Mouse (Mus musculus) ES-E14 (cell line): ENCODE results near the gene Prex1. TPM values are rescaled to one million over a fixed set of nuclear protein-coding genes. Genes with fewer than 3 reads are reported as not detected.
A peak's percentile ranks its signal among the peaks of the same experiment; 100 is the strongest.

Experiments used
- DNase-seq: peaks from one replicate; pipeline ENCODE4 v3.0.0-alpha.2; 2013; ENCODE audit warnings: low read depth, low spot score
- H3K27ac ChIP-seq: 2 replicates; pipeline ENCODE4 v1.5.1; 2012; ENCODE audit warnings: low read depth, mild to moderate bottlenecking, low read length, moderate library complexity, mixed read lengths; ENCODE audit not compliant: poor library complexity, insufficient read depth, severe bottlenecking
- H3K36me3 ChIP-seq: 2 replicates; pipeline ENCODE4 v1.6.1; 2012; ENCODE audit warnings: mild to moderate bottlenecking, low read length, moderate library complexity, mixed read lengths; ENCODE audit not compliant: control insufficient read depth, poor library complexity, insufficient read depth, severe bottlenecking
- H3K4me1 ChIP-seq, 2 experiments: fragments of 150-350 bp in 1 of 2; sonication (generic) in 1 of 2; 2 replicates each; pipeline ENCODE4 v1.6.1; 2012; ENCODE audit warnings: low read length in 2 of 2, mild to moderate bottlenecking in 1 of 2, mixed read lengths in 1 of 2; ENCODE audit not compliant: control insufficient read depth in 2 of 2, insufficient read depth in 2 of 2, poor library complexity in 1 of 2
- H3K4me3 ChIP-seq, 2 experiments: fragments of 150-350 bp in 1 of 2; sonication (generic) in 1 of 2; 2 replicates each; pipeline ENCODE4 v1.5.1; 2012; ENCODE audit warnings: low read length in 2 of 2, low read depth in 1 of 2, mild to moderate bottlenecking in 1 of 2, mixed read lengths in 1 of 2; ENCODE audit not compliant: insufficient read depth in 1 of 2, poor library complexity in 1 of 2, severe bottlenecking in 1 of 2
- H3K9ac ChIP-seq: 2 replicates; pipeline ENCODE4 v1.6.1; 2012; ENCODE audit warnings: low read depth, mild to moderate bottlenecking, low read length, mixed read lengths; ENCODE audit not compliant: poor library complexity, insufficient read depth, severe bottlenecking
- H3K9me3 ChIP-seq: fragments of 150-350 bp; sonication (generic); 2 replicates; pipeline ENCODE4 v1.6.1; 2012; ENCODE audit warnings: low read depth, mild to moderate bottlenecking, low read length; ENCODE audit not compliant: control insufficient read depth, insufficient read depth
- CHD2 ChIP-seq: IDR thresholded peaks from 2 replicates; pipeline ENCODE4 v1.6.1; 2014; ENCODE audit warnings: mild to moderate bottlenecking, low read depth, low read length, inconsistent platforms
- HCFC1 ChIP-seq: IDR thresholded peaks from 2 replicates; pipeline ENCODE4 v1.6.1; 2012; ENCODE audit warnings: low read length, inconsistent platforms, borderline replicate concordance; ENCODE audit not compliant: insufficient read depth
- MAFK ChIP-seq: IDR thresholded peaks from 2 replicates; pipeline ENCODE4 v1.6.1; 2014; ENCODE audit warnings: mild to moderate bottlenecking, low read depth, low read length, inconsistent platforms; ENCODE audit not compliant: insufficient read depth
- ZC3H11A ChIP-seq: IDR thresholded peaks from 2 replicates; pipeline ENCODE4 v1.6.1; 2012; ENCODE audit warnings: low read depth, mild to moderate bottlenecking, inconsistent platforms, low read length, borderline replicate concordance
- ZNF384 ChIP-seq: IDR thresholded peaks from 2 replicates; pipeline ENCODE4 v1.6.1; 2012; ENCODE audit warnings: low read depth, low read length, inconsistent platforms
- in situ Hi-C, 2 experiments: fragments of 600-800 bp; cut with MboI; formaldehyde crosslinking; loops; one replicate each; pipeline ENCODE4 v1.15.1; 2025; ENCODE audit warnings: low sequenced_read_pairs in 2 of 2, inconsistent platforms in 1 of 2; ENCODE audit not compliant: unreplicated experiment in 2 of 2
- total RNA-seq: library from RNA; depleted of rRNA; stranded (reverse); fragments of 300-350 nt; gene quantifications from 2 replicates; pipeline ENCODE4 v1.2.3, GENCODE M21; 2012

Prex1 gene
- total RNA-seq, 1 experiment, result 1.5 TPM

DNA sequence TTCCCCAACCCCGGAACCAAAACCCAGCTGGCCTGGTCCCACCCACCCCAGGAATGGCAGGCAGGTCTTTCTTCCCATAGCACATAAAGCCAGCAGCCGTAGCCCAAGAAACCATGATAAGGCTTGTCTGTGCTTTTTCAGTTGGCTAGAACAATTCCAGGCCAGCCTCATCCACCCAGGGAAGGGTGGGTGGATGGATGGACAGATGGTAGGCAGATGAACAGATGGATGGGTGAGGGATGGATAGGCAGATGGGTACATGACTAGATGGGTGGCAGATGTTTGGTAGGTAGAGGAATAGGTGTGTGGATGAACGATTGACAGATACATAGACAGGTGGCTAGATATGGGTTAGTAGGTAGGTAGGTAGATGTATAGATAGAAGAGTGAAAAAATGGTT, 110.7 kb downstream of the Prex1 start:
- in situ Hi-C loops, result no loop called here
- no peak overlapping the region for H3K4me3 ChIP-seq
- H3K4me1 ChIP-seq, result peaks cover 2 to 12% of the 10 kb centered on the region in 2 experiments; a peak in 2 of 4 replicates
- DNase-seq, result no peak
- TF ChIP-seq MAFK (no peak), ZNF384 (no peak), ZC3H11A (no peak), HCFC1 (no peak), CHD2 (no peak)
- H3K36me3 ChIP-seq, result no peaks in the 10 kb centered on the region
- no peaks in the 10 kb centered on the region for H3K9me3 ChIP-seq
- no peak overlapping the region for H3K9ac ChIP-seq
- H3K27ac ChIP-seq, result no peak overlapping the region

DNA sequence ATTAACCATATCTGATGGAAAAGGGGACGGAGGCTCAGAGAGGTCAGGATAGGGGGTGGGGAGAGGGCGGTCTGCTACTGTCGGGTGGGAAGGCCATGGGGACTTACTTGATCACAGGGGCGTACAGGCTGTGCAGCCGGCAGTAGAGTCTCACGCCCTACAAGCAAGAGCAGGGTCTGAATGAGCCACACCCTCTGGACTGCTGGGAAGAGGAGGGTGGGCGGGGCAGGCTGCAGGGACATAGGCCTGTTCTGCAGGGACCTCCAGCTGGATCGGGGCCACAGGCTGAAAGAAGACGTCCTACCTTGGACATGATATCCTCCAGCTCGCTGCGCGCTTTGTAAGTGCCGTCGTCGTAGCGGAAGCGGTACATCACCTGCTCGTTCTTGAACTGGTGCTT, 112.2 kb downstream of the Prex1 start:
- Histone ChIP-seq H3K36me3 (no peaks in the 10 kb centered on the region), H3K27ac (no peak overlapping the region), H3K4me1 (peaks cover 2 to 11% of the 10 kb centered on the region in 2 experiments; a peak in 2 of 4 replicates), H3K9ac (peak overlapping the region; percentile 5; the same call in 1 of the 2 replicates), H3K4me3 (peak overlapping the region; percentile 12 to 15; a peak in 2 of 4 replicates), H3K9me3 (no peaks in the 10 kb centered on the region)
- no peak for TF ChIP-seq MAFK
- no peak for TF ChIP-seq HCFC1
- TF ChIP-seq ZC3H11A, result no peak
- TF ChIP-seq ZNF384, result no peak
- no peak for TF ChIP-seq CHD2
- no peak for DNase-seq
- in situ Hi-C loops, result no loop called here

GRCm38 (mm10) chr2:166598453-166599155, 115.0 kb downstream of the Prex1 start:
- Histone ChIP-seq H3K27ac (no peak overlapping the region), H3K9me3 (no peaks in the 10 kb centered on the region), H3K9ac (no peak overlapping the region), H3K36me3 (no peaks in the 10 kb centered on the region), H3K4me1 (peaks cover 2 to 13% of the 10 kb centered on the region in 2 experiments; a peak in 2 of 4 replicates), H3K4me3 (no peak overlapping the region)
- DNase-seq, result no peak
- TF ChIP-seq MAFK (no peak), ZC3H11A (no peak), CHD2 (no peak), ZNF384 (no peak), HCFC1 (no peak)
- in situ Hi-C loops, result loop anchor here in 1 of 2 experiments (25.0 kb wide), 1 partner anchor 189 kb away; the partner anchor contains the start of gene Trp53rkb

- no peaks in the 10 kb centered on the region for H3K36me3 ChIP-seq
- no peaks in the 10 kb centered on the region for H3K9me3 ChIP-seq
- H3K27ac ChIP-seq, result no peak overlapping the region
- H3K4me3 ChIP-seq, result no peak overlapping the region
- no peak for DNase-seq
- H3K9ac ChIP-seq, result no peak overlapping the region
- in situ Hi-C loops, result loop anchor here in 1 of 2 experiments (25.0 kb wide), 1 partner anchor 190 kb away; the partner anchor contains the start of gene Trp53rkb
- TF ChIP-seq ZNF384, result no peak
- H3K4me1 ChIP-seq, result peaks cover 2 to 13% of the 10 kb centered on the region in 2 experiments; a peak in 2 of 4 replicates
These were observed 115.9 kb downstream of the Prex1 start for GRCm38 (mm10) chr2:166597763-166598162.
